Mouse (Mus musculus): ENCODE data around the gene Fam53b.

Fam53b gene

GRCm38 (mm10) chr7:132702492-132703070 is 111.1 kb downstream of the Fam53b start:
- in situ Hi-C loops (cut with MboI; ENCODE audit: low pct_unique_long_range_greater_than_20kb in 1 of 2, low sequenced_read_pairs in 2 of 2, unreplicated experiment in 1 of 2), result no loop called here

DNA sequence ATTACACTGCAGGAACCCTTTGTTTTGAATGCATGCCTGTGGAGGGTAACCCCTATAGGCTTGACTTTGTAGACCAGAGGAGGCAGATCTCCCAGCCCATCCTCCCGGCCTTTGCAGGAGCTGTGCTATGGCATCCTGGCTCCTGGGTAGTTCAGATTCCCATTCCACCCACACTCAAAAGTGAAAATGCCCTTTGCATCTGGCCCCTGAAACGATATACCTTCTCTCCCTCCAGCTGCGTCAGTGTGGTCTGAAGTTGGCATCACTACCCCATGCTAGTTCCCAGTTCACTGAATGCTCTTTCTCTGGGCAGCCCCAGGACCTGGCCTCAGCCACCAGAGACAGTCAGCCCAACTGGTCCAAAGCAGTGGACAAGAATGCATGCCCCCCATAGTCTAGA is 111.7 kb downstream of the Fam53b start:
- in situ Hi-C loops (cut with MboI; ENCODE audit: low pct_unique_long_range_greater_than_20kb in 1 of 2, low sequenced_read_pairs in 2 of 2, unreplicated experiment in 1 of 2), result no loop called here

- in situ Hi-C loops (cut with MboI; ENCODE audit: low pct_unique_long_range_greater_than_20kb in 1 of 2, low sequenced_read_pairs in 2 of 2, unreplicated experiment in 1 of 2), result no loop called here
Measured at GRCm38 (mm10) chr7:132701412-132701811, 112.3 kb downstream of the Fam53b start.

- in situ Hi-C loops (cut with MboI; ENCODE audit: low pct_unique_long_range_greater_than_20kb in 1 of 2, low sequenced_read_pairs in 2 of 2, unreplicated experiment in 1 of 2), result no loop called here
Measured at GRCm38 (mm10) chr7:132700107-132700506, 113.6 kb downstream of the Fam53b start.

DNA sequence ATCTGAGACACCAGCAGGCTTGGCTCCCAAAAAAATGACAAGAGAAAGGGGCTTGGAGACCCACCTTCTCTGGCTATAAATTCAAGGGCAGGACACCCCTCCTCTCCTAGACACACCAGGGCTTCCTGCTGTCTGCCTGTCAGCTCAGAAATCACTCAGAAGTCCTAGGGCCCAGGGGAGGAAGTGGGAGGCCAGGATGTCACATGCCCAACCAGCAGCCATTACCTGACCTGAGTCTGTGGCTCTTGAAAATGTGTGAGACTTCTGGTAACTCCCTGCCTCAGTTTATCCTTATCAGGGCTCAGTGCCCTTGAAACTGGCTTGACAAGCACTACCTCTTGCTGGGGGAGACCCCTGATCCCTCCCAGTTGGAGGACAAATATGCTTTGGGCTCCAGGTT is 114.0 kb downstream of the Fam53b start:
- in situ Hi-C loops (cut with MboI; ENCODE audit: low pct_unique_long_range_greater_than_20kb in 1 of 2, low sequenced_read_pairs in 2 of 2, unreplicated experiment in 1 of 2), result no loop called here

GRCm38 (mm10) chr7:132699165-132699564 is 114.5 kb downstream of the Fam53b start:
- in situ Hi-C loops (cut with MboI; ENCODE audit: low pct_unique_long_range_greater_than_20kb in 1 of 2, low sequenced_read_pairs in 2 of 2, unreplicated experiment in 1 of 2), result no loop called here

DNA sequence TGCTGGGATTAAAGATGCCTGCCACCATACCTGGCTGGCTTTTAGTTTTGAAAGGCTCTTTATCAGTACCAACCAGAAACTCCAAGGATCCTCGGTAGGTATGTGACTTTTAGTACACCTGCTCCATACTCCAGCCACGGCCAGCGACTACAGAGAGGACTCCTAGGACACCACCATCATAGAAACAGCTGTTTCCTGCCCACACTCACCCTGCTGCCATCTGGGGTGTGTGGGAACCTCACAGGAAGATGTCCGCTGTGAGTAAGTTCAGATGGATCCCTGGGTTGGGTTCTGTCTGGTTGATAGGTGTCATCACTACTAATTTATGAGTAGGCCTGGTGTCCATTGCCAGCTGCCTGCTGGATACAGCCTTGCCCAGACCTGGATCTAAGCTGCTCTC is 114.9 kb downstream of the Fam53b start:
- in situ Hi-C loops (cut with MboI; ENCODE audit: low pct_unique_long_range_greater_than_20kb in 1 of 2, low sequenced_read_pairs in 2 of 2, unreplicated experiment in 1 of 2), result no loop called here

DNA sequence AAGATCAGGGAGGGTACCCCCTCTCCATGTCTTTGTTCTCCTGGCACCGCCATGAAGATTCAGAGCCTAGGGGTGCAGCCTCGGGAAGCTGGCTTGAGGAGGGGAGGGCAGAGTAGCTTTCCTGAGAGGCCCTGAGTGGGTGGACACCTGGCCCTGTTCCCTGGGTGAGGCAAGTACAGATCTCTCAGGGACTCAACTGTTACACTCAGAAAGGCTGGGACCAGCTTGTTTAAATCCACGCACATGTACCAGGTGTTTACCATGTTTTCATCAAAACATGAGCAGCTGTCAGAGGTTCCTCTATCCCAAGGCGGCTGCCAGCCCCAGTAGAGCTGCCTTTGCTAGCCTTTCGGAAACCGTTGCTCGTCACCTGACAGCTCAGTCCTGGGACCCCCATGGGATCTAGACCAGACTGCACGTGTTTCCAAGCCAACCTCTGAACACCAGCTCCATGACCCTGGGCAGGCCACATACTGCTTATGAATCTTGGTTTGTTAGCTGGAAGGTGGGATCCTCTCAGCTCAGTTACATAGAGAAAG is 116.4 kb downstream of the Fam53b start:
- in situ Hi-C loops (cut with MboI; ENCODE audit: low pct_unique_long_range_greater_than_20kb in 1 of 2, low sequenced_read_pairs in 2 of 2, unreplicated experiment in 1 of 2), result no loop called here

- in situ Hi-C loops (cut with MboI; ENCODE audit: low pct_unique_long_range_greater_than_20kb in 1 of 2, low sequenced_read_pairs in 2 of 2, unreplicated experiment in 1 of 2), result no loop called here
Measured at GRCm38 (mm10) chr7:132693561-132693960, 120.1 kb downstream of the Fam53b start.

GRCm38 (mm10) chr7:132692719-132693118 is 121.0 kb downstream of the Fam53b start:
- in situ Hi-C loops (cut with MboI; ENCODE audit: low pct_unique_long_range_greater_than_20kb in 1 of 2, low sequenced_read_pairs in 2 of 2, unreplicated experiment in 1 of 2), result no loop called here

DNA sequence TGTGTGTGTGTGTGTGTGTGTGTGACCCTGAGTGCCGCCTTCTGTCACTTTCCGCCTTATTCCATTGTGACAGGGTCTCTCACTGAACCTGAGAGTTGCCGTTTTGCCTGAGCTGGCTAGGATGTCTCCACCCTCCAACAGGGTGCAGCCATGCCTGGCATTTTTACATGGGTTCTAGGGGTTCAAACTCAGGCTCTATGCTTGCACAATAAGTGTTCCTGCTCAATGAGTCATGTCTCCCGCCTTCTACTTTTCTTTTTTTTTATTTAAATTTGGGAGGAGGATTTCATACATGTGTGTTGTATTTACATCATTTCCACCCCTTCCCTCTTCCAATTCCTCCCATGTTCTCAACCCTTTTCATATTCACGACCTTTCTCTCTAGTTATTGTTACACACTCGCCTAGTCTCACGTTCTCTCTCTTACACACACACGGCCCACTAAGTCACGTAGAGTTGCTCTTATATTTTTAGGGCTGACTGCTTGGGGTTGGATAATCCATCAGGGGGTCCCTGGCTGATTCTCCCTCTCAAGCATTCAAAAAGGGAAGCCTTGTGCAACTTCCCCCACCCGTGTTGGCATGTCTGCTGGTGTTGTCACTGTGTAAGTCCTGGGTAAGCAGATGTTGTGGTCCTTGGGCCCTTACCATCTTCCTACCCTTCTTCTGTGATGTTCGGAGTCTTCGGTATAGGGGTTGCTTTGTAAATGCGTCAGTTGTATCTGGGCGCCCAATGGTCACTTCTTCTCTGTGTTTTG is 122.8 kb downstream of the Fam53b start:
- in situ Hi-C loops (cut with MboI; ENCODE audit: low pct_unique_long_range_greater_than_20kb in 1 of 2, low sequenced_read_pairs in 2 of 2, unreplicated experiment in 1 of 2), result no loop called here

DNA sequence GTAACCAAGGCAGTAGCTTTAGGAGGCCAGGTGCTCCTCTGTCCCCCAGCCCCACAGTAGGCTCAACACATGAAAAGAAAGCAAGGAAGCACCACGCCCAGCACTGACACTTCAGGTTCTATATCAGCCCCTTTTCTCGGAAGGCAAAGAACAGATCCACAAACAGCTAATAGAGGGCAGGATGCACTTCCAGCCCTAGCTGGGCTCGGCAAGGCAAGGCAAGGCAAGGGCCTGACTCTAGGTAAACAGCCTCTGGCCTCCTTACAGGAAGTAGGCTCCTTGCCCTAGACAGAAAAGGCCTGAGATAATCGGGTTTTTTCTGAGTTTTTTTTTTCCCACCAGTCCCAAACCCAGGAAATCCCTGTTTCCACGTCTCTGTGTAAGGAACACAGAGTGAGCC is 124.0 kb downstream of the Fam53b start:
- in situ Hi-C loops (cut with MboI; ENCODE audit: low pct_unique_long_range_greater_than_20kb in 1 of 2, low sequenced_read_pairs in 2 of 2, unreplicated experiment in 1 of 2), result no loop called here

DNA sequence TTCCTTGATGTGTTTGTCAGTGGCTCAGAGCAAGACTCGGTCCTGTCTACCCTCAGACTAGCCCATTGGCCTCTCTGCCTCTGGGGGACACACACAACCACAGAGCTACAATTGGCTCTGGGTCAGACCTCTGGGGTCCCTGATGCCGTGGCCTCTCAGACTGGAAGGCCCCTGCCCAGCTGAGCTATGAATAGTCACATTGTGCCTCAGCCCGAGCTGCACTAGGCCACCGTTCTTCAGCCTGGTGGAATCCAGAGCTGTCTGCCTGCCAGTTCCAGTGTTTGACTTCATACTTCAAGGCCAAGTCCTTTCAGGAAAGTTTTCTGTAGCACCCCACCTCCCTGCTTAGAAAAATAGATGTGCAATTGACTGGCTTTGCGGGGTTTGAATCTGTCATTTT is 125.0 kb downstream of the Fam53b start:
- in situ Hi-C loops (cut with MboI; ENCODE audit: low pct_unique_long_range_greater_than_20kb in 1 of 2, low sequenced_read_pairs in 2 of 2, unreplicated experiment in 1 of 2), result no loop called here

GRCm38 (mm10) chr7:132687897-132688296 is 125.8 kb downstream of the Fam53b start:
- in situ Hi-C loops (cut with MboI; ENCODE audit: low pct_unique_long_range_greater_than_20kb in 1 of 2, low sequenced_read_pairs in 2 of 2, unreplicated experiment in 1 of 2), result no loop called here

GRCm38 (mm10) chr7:132686515-132686914 is 127.2 kb downstream of the Fam53b start:
- in situ Hi-C loops (cut with MboI; ENCODE audit: low pct_unique_long_range_greater_than_20kb in 1 of 2, low sequenced_read_pairs in 2 of 2, unreplicated experiment in 1 of 2), result no loop called here

GRCm38 (mm10) chr7:132683923-132684322 is 129.8 kb downstream of the Fam53b start:
- in situ Hi-C loops (cut with MboI; ENCODE audit: low pct_unique_long_range_greater_than_20kb in 1 of 2, low sequenced_read_pairs in 2 of 2, unreplicated experiment in 1 of 2), result no loop called here

DNA sequence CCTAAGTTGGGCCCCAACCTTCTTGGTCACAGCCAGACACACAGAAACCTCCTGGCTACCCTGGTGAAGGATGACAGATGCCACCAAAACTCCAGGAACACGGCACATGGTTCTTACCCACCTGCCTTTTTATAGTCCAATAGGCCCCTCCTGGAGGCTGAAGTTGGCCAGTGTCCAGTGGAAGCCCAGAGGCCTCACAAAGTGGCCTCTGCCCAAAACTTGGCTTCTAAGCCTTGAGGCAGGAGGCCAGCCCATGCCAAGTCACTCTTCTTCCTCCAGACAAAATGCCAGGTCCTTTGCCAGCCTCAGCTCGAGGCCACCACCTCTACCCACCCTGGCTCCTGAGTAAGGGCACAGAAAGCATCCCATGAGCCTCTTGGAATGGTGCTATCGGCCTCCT is 130.8 kb downstream of the Fam53b start:
- in situ Hi-C loops (cut with MboI; ENCODE audit: low pct_unique_long_range_greater_than_20kb in 1 of 2, low sequenced_read_pairs in 2 of 2, unreplicated experiment in 1 of 2), result no loop called here

- in situ Hi-C loops (cut with MboI; ENCODE audit: low pct_unique_long_range_greater_than_20kb in 1 of 2, low sequenced_read_pairs in 2 of 2, unreplicated experiment in 1 of 2), result no loop called here
Measured at GRCm38 (mm10) chr7:132682336-132682735, 131.3 kb downstream of the Fam53b start.

DNA sequence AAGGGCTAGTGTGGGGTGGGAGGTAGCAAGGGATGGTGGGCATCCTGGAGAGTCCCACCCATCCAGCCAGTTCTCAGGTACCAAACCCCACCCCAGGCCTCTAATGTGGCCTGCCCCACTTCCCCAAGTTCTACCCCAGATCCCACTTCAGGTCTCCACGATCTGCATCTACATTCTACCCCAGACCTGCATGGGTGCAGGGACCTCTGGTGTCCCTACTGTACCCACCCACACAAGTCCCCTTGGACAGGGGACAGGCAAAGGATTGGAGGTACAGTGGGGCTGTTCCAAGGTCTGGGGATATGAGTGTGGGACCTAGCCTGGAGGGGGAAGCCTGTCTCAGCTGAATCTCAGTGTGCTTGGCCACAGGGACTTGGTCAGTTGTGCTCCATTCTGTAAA is 131.9 kb downstream of the Fam53b start:
- in situ Hi-C loops (cut with MboI; ENCODE audit: low pct_unique_long_range_greater_than_20kb in 1 of 2, low sequenced_read_pairs in 2 of 2, unreplicated experiment in 1 of 2), result no loop called here

- in situ Hi-C loops (cut with MboI; ENCODE audit: low pct_unique_long_range_greater_than_20kb in 1 of 2, low sequenced_read_pairs in 2 of 2, unreplicated experiment in 1 of 2), result no loop called here
Measured at GRCm38 (mm10) chr7:132681296-132681695, 132.4 kb downstream of the Fam53b start.
